Mouse (Mus musculus): ENCODE measurements around the gene Tspo. TPM values are rescaled to one million over a fixed set of nuclear protein-coding genes. Genes with fewer than 3 reads are reported as not detected.

The Tspo gene
- polyA plus RNA-seq, 1 experiment from 2014 or later: 116 TPM

- Histone ChIP-seq H3K27ac (ENCODE audit: low read length) (no peak overlapping the region), H3K27me3 (ENCODE audit: control insufficient read depth, insufficient read depth, low read length) (no peaks in the 10 kb centered on the region), H3K9me3 (replicated peaks; ENCODE audit: control insufficient read depth, low read length) (no peaks in the 10 kb centered on the region), H3K36me3 (ENCODE audit: control insufficient read depth, insufficient read depth, low read length) (no peaks in the 10 kb centered on the region), H3K4me1 (ENCODE audit: control insufficient read depth, insufficient read depth, low read length) (peaks cover 8% of the 10 kb centered on the region; the same call in 1 of the 2 replicates), H3K4me3 (replicated peaks; ENCODE audit: low read length) (no peak overlapping the region), H3K4me2 (ENCODE audit: low read depth, low read length) (no peak overlapping the region), H3K9ac (ENCODE audit: low read length) (no peak overlapping the region)
- no peak for ATAC-seq (ENCODE audit: insufficient read depth, low FRiP score)
- 81% methylated on average over 6 of the region's 6 CpGs for WGBS
These were observed 27.5 kb upstream of the Tspo start for GRCm38 (mm10) chr15:83535890-83536231.

DNA sequence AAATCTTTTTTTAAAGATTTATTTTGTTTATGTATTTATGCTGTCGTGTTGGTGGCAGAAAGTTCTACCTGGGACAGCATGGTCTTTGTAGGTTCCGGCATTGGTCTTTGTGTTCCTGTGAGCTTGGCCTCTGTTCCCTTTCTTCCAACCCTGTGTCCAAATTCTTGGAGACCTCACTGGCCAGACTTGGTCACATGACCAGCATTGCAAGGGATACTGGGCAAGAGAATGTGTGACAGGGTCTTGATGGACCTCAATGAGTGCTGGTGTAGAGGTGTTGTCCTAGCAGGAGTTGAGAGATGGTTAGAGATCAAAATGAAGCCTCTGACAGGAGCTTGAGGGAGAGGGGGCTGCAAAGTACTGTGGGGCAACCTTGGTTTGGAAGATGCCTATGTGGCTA lies 24.5 kb upstream of the Tspo start:
- Histone ChIP-seq H3K36me3 (ENCODE audit: control insufficient read depth, insufficient read depth, low read length) (no peaks in the 10 kb centered on the region), H3K9me3 (replicated peaks; ENCODE audit: control insufficient read depth, low read length) (no peaks in the 10 kb centered on the region), H3K4me1 (ENCODE audit: control insufficient read depth, insufficient read depth, low read length) (peaks cover 8% of the 10 kb centered on the region; the same call in 1 of the 2 replicates), H3K27me3 (ENCODE audit: control insufficient read depth, insufficient read depth, low read length) (no peaks in the 10 kb centered on the region), H3K9ac (ENCODE audit: low read length) (no peak overlapping the region), H3K4me3 (replicated peaks; ENCODE audit: low read length) (no peak overlapping the region), H3K4me2 (ENCODE audit: low read depth, low read length) (no peak overlapping the region), H3K27ac (ENCODE audit: low read length) (no peak overlapping the region)
- ATAC-seq (ENCODE audit: insufficient read depth, low FRiP score): no peak
- 94% methylated on average over 2 of the region's 2 CpGs for WGBS

DNA sequence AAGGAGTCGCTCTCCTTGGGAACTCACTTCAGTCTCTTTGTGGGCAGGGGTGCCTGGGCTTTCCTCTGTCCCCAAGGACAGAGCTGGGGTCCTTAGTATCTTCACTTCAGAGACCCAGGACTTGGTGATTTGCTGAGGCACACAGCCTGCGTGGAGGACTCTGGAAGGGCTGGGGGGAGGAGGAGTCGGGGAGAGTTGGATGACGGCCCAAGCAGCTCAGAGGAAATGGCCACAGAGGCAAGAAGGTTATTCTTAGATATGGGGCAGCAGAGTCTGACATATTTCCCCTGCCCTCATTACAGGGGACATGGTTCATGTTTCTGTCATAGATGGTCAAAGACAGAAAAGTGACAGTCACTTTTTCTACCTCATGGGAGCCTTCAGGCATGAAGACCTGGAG lies 23.5 kb upstream of the Tspo start:
- Histone ChIP-seq H3K4me1 (ENCODE audit: control insufficient read depth, insufficient read depth, low read length) (peaks cover 8% of the 10 kb centered on the region; the same call in 1 of the 2 replicates), H3K36me3 (ENCODE audit: control insufficient read depth, insufficient read depth, low read length) (no peaks in the 10 kb centered on the region), H3K4me3 (replicated peaks; ENCODE audit: low read length) (no peak overlapping the region), H3K9ac (ENCODE audit: low read length) (no peak overlapping the region), H3K9me3 (replicated peaks; ENCODE audit: control insufficient read depth, low read length) (no peaks in the 10 kb centered on the region), H3K27ac (ENCODE audit: low read length) (no peak overlapping the region), H3K4me2 (ENCODE audit: low read depth, low read length) (no peak overlapping the region), H3K27me3 (ENCODE audit: control insufficient read depth, insufficient read depth, low read length) (no peaks in the 10 kb centered on the region)
- 50% methylated on average over 4 of the region's 4 CpGs for WGBS
- no peak for ATAC-seq (ENCODE audit: insufficient read depth, low FRiP score)

- H3K9ac ChIP-seq (ENCODE audit: low read length): no peak overlapping the region
- H3K27ac ChIP-seq (ENCODE audit: low read length): no peak overlapping the region
- H3K27me3 ChIP-seq (ENCODE audit: control insufficient read depth, insufficient read depth, low read length): no peaks in the 10 kb centered on the region
- 73% methylated on average over 9 of the region's 9 CpGs for WGBS
- H3K36me3 ChIP-seq (ENCODE audit: control insufficient read depth, insufficient read depth, low read length): peaks cover 6% of the 10 kb centered on the region; the same call in 1 of the 2 replicates
- H3K4me2 ChIP-seq (ENCODE audit: low read depth, low read length): no peak overlapping the region
- ATAC-seq (ENCODE audit: insufficient read depth, low FRiP score): 0 out of 2 replicates have a peak, but pooled peaks have one; percentile 22
- H3K9me3 ChIP-seq (replicated peaks; ENCODE audit: control insufficient read depth, low read length): no peaks in the 10 kb centered on the region
- no peak overlapping the region for H3K4me3 ChIP-seq (replicated peaks; ENCODE audit: low read length)
- H3K4me1 ChIP-seq (ENCODE audit: control insufficient read depth, insufficient read depth, low read length): peaks cover 3% of the 10 kb centered on the region; the same call in 1 of the 2 replicates
These were observed 21.6 kb upstream of the Tspo start for GRCm38 (mm10) chr15:83541647-83542287.

GRCm38 (mm10) chr15:83546029-83546428 lies 17.4 kb upstream of the Tspo start:
- Histone ChIP-seq H3K27me3 (ENCODE audit: control insufficient read depth, insufficient read depth, low read length) (no peaks in the 10 kb centered on the region), H3K4me2 (ENCODE audit: low read depth, low read length) (no peak overlapping the region), H3K4me3 (replicated peaks; ENCODE audit: low read length) (no peak overlapping the region), H3K4me1 (ENCODE audit: control insufficient read depth, insufficient read depth, low read length) (no peaks in the 10 kb centered on the region), H3K27ac (ENCODE audit: low read length) (no peak overlapping the region), H3K36me3 (ENCODE audit: control insufficient read depth, insufficient read depth, low read length) (peaks cover 14% of the 10 kb centered on the region), H3K9me3 (replicated peaks; ENCODE audit: control insufficient read depth, low read length) (no peaks in the 10 kb centered on the region), H3K9ac (ENCODE audit: low read length) (no peak overlapping the region)
- WGBS: 88% methylated on average over 7 of the region's 7 CpGs
- ATAC-seq (ENCODE audit: insufficient read depth, low FRiP score): no peak

GRCm38 (mm10) chr15:83547144-83547543 lies 16.2 kb upstream of the Tspo start:
- peaks cover 14% of the 10 kb centered on the region for H3K36me3 ChIP-seq (ENCODE audit: control insufficient read depth, insufficient read depth, low read length)
- H3K27me3 ChIP-seq (ENCODE audit: control insufficient read depth, insufficient read depth, low read length): no peaks in the 10 kb centered on the region
- no peak overlapping the region for H3K4me3 ChIP-seq (replicated peaks; ENCODE audit: low read length)
- no peak overlapping the region for H3K27ac ChIP-seq (ENCODE audit: low read length)
- no peak overlapping the region for H3K9ac ChIP-seq (ENCODE audit: low read length)
- H3K9me3 ChIP-seq (replicated peaks; ENCODE audit: control insufficient read depth, low read length): no peaks in the 10 kb centered on the region
- 93% methylated on average over 8 of the region's 8 CpGs for WGBS
- no peak for ATAC-seq (ENCODE audit: insufficient read depth, low FRiP score)
- H3K4me2 ChIP-seq (ENCODE audit: low read depth, low read length): no peak overlapping the region
- H3K4me1 ChIP-seq (ENCODE audit: control insufficient read depth, insufficient read depth, low read length): no peaks in the 10 kb centered on the region

DNA sequence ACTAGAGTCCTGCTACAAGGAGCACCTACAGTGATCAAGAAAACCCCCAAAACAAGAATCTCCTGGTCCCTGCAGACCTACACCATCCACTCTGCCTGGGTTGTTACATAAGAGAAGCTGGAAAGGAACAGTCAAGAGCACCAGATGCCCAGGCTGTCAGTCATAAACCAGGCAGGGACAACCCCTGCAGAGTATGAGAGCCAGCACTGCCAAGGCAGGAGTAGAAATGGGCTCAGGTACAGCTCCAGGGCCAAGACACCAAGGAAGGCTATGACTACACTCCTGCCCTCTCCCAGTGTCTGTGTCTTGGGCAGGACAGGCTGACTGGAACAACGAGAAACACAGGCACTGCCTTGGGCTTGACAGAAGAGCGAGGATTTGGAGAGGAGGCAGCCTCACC lies 13.3 kb upstream of the Tspo start:
- H3K9me3 ChIP-seq (replicated peaks; ENCODE audit: control insufficient read depth, low read length): peaks cover 4% of the 10 kb centered on the region
- no peaks in the 10 kb centered on the region for H3K27me3 ChIP-seq (ENCODE audit: control insufficient read depth, insufficient read depth, low read length)
- H3K9ac ChIP-seq (ENCODE audit: low read length): no peak overlapping the region
- H3K36me3 ChIP-seq (ENCODE audit: control insufficient read depth, insufficient read depth, low read length): peaks cover 14% of the 10 kb centered on the region
- ATAC-seq (ENCODE audit: insufficient read depth, low FRiP score): no peak
- WGBS: 64% methylated on average over 2 of the region's 2 CpGs
- H3K4me1 ChIP-seq (ENCODE audit: control insufficient read depth, insufficient read depth, low read length): no peaks in the 10 kb centered on the region; the same call in 1 of the 2 replicates
- H3K4me3 ChIP-seq (replicated peaks; ENCODE audit: low read length): no peak overlapping the region
- H3K27ac ChIP-seq (ENCODE audit: low read length): peak overlapping the region; percentile 65
- no peak overlapping the region for H3K4me2 ChIP-seq (ENCODE audit: low read depth, low read length)

- Histone ChIP-seq H3K27me3 (ENCODE audit: control insufficient read depth, insufficient read depth, low read length) (no peaks in the 10 kb centered on the region), H3K4me2 (ENCODE audit: low read depth, low read length) (no peak overlapping the region), H3K9me3 (replicated peaks; ENCODE audit: control insufficient read depth, low read length) (peaks cover 4% of the 10 kb centered on the region), H3K4me3 (replicated peaks; ENCODE audit: low read length) (no peak overlapping the region), H3K36me3 (ENCODE audit: control insufficient read depth, insufficient read depth, low read length) (peaks cover 2% of the 10 kb centered on the region; the same call in 1 of the 2 replicates), H3K27ac (ENCODE audit: low read length) (no peak overlapping the region), H3K9ac (ENCODE audit: low read length) (no peak overlapping the region), H3K4me1 (ENCODE audit: control insufficient read depth, insufficient read depth, low read length) (peaks cover 5% of the 10 kb centered on the region; the same call in 1 of the 2 replicates)
- ATAC-seq (ENCODE audit: insufficient read depth, low FRiP score): no peak
These were observed 9.6 kb upstream of the Tspo start for GRCm38 (mm10) chr15:83553831-83554230.

- Histone ChIP-seq H3K4me1 (ENCODE audit: control insufficient read depth, insufficient read depth, low read length) (peaks cover 5% of the 10 kb centered on the region; the same call in 1 of the 2 replicates), H3K36me3 (ENCODE audit: control insufficient read depth, insufficient read depth, low read length) (no peaks in the 10 kb centered on the region), H3K27me3 (ENCODE audit: control insufficient read depth, insufficient read depth, low read length) (no peaks in the 10 kb centered on the region), H3K9me3 (replicated peaks; ENCODE audit: control insufficient read depth, low read length) (peaks cover 4% of the 10 kb centered on the region), H3K4me2 (ENCODE audit: low read depth, low read length) (peak overlapping the region; percentile 70), H3K27ac (ENCODE audit: low read length) (peak overlapping the region; percentile 93), H3K9ac (ENCODE audit: low read length) (peak overlapping the region; percentile 99), H3K4me3 (replicated peaks; ENCODE audit: low read length) (peak overlapping the region; percentile 82)
- peak; percentile 89 for ATAC-seq (ENCODE audit: insufficient read depth, low FRiP score)
- WGBS: under 1% methylated on average over 73 of the region's 74 CpGs
These were observed 8.0 kb upstream of the Tspo start for GRCm38 (mm10) chr15:83555161-83555974.

Measured in stomach, embryonic 16.5 days (tissue).